Mouse (Mus musculus) limb, embryonic 13.5 days (tissue): ENCODE measurements around the gene Gp9. TPM values are rescaled to one million over a fixed set of nuclear protein-coding genes. Genes with fewer than 3 reads are reported as not detected.

Experiments used
- ATAC-seq: fragments of 200-750 bp; cut with Nextera tagmentation; 2 replicates; pipeline ENCODE4 v1.8.0; 2017; ENCODE audit warnings: low read depth, moderate number of reproducible peaks, moderate TSS enrichment; ENCODE audit not compliant: low FRiP score
- H3K27ac ChIP-seq: fragments of 300-500 bp; sonication (generic); 2 replicates; pipeline ENCODE4 v1.5.1; 2015; ENCODE audit warnings: inconsistent platforms, mild to moderate bottlenecking, moderate library complexity
- H3K27me3 ChIP-seq: fragments of 300-500 bp; sonication (generic); 2 replicates; pipeline ENCODE4 v1.6.1; 2015; ENCODE audit warnings: mild to moderate bottlenecking, inconsistent platforms
- H3K36me3 ChIP-seq: fragments of 300-500 bp; sonication (generic); 2 replicates; pipeline ENCODE4 v1.6.1; 2015; ENCODE audit warnings: inconsistent platforms, mild to moderate bottlenecking, moderate library complexity
- H3K4me1 ChIP-seq: fragments of 300-500 bp; sonication (generic); 2 replicates; pipeline ENCODE4 v1.6.1; 2015; ENCODE audit warnings: inconsistent platforms
- H3K4me2 ChIP-seq: fragments of 300-500 bp; sonication (generic); replicated peaks from 2 replicates; pipeline ENCODE4 v1.6.1; 2015; ENCODE audit warnings: inconsistent platforms, mild to moderate bottlenecking, moderate library complexity
- H3K4me3 ChIP-seq: fragments of 300-500 bp; sonication (generic); 2 replicates; pipeline ENCODE4 v1.5.1; 2015; ENCODE audit warnings: moderate library complexity, mild to moderate bottlenecking, inconsistent platforms
- H3K9ac ChIP-seq: fragments of 300-500 bp; sonication (generic); 2 replicates; pipeline ENCODE4 v1.6.1; 2015; ENCODE audit warnings: mild to moderate bottlenecking, inconsistent platforms
- H3K9me3 ChIP-seq: fragments of 300-500 bp; sonication (generic); 2 replicates; pipeline ENCODE4 v1.6.1; 2016; ENCODE audit warnings: inconsistent platforms
- WGBS: fragments of 180-500 bp; shearing (Covaris S2); methylation state at CpG from one replicate; pipeline ENCODE4 v1.1.7; 2015; 5-methylcytosine and 5-hydroxymethylcytosine counted together
- polyA plus RNA-seq: library from polyadenylated mRNA; unstranded; fragments of >200 nt; fragmentation: Nextera tagmentation; extraction: Ambion mirVana; gene quantifications from 2 replicates; pipeline ENCODE4 v1.2.1, GENCODE M21; 2015

Gp9 gene
- polyA plus RNA-seq, 1 experiment from 2014 or later, result 0.94 TPM

DNA sequence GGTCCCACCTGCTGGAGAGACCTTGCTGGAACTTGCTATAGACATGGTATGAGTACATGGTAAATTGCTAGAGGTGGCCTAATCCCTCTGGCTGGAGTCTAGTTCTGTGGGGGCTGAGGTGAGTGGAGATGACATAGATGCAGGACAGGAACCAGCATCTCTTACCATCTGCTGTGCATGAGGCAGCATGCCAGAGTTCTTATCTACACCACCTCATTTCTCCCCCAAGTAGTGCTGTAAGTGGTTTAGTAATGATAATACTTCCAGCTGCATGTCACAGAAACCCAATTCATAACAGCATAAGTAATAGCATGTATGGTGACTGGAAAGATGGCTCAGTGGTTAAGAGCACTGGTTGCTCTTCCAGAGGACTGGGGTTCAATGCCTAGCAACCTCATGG, 37.4 kb upstream of the Gp9 start:
- Histone ChIP-seq H3K4me2 (no peak overlapping the region), H3K4me3 (no peak overlapping the region), H3K36me3 (no peaks in the 10 kb centered on the region), H3K27me3 (peaks cover 7% of the 10 kb centered on the region), H3K4me1 (no peaks in the 10 kb centered on the region), H3K9me3 (no peaks in the 10 kb centered on the region), H3K9ac (no peak overlapping the region), H3K27ac (no peak overlapping the region)
- ATAC-seq, result no peak

DNA sequence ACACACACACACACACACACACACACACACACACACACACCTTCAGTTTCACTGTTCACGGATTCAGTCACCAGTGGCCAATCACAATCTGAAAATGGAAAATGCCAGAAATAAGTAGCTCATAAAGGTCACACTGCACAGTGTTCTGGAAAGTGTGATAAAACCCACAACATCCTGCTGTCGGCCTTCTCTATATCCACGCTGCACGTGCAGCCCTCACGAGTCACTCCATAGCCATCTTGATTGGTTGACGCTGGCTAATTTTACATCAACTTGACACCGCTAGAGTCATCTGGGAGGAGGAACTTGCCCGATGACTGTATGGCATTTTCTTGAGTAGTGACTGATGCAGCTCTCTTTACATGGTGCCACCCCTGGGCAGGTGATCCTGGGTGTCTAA, 35.9 kb upstream of the Gp9 start:
- Histone ChIP-seq H3K4me1 (no peaks in the 10 kb centered on the region), H3K4me3 (no peak overlapping the region), H3K36me3 (no peaks in the 10 kb centered on the region), H3K9ac (no peak overlapping the region), H3K27me3 (no peaks in the 10 kb centered on the region), H3K27ac (no peak overlapping the region), H3K9me3 (no peaks in the 10 kb centered on the region), H3K4me2 (no peak overlapping the region)
- 86% methylated on average over 8 of the region's 8 CpGs for whole genome bisulfite sequencing
- ATAC-seq, result no peak

DNA sequence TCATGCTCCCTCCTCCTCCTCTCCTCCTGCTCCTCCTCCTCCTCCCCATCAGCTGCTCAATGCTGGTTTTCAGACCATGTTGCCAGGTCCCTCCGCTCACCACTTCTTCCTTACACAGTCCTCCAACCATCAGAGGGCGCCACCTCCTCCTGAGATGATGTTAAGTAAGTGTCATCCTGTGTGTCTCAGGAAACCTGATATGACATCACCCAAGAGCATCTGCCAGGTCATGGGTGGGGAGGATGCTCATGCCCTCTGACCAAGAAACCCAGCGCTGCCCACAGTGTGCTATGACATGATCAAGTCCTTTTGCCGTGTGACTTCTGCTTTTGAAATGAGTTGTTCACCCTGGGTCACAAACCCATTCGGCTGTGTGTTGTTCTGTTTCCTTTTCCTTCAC, 35.1 kb upstream of the Gp9 start:
- WGBS, result 83% methylated on average over 5 of the region's 5 CpGs
- H3K9me3 ChIP-seq, result no peaks in the 10 kb centered on the region
- no peak for ATAC-seq
- no peak overlapping the region for H3K4me2 ChIP-seq
- no peak overlapping the region for H3K27ac ChIP-seq
- H3K36me3 ChIP-seq, result no peaks in the 10 kb centered on the region
- H3K27me3 ChIP-seq, result no peaks in the 10 kb centered on the region
- H3K9ac ChIP-seq, result no peak overlapping the region
- H3K4me3 ChIP-seq, result no peak overlapping the region
- no peaks in the 10 kb centered on the region for H3K4me1 ChIP-seq

DNA sequence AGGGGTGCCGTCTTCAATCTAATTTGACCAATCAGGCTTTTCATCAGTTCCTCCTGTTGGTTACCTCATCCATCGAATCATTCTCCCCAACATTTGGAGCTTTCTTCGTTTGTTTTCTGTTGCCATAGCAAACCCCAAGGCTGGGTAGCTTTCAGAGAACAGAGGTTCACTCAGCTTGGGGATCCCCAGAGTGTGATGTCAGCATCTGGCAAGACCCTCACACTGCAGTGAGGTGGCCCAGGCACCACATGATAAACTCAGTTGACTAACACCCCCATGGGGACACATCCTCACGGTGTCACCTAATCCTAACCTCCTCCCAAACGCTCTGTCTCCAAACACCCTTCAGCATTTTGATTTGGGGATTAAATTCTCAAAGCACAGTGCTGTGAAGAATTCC, 34.6 kb upstream of the Gp9 start:
- Histone ChIP-seq H3K27ac (no peak overlapping the region), H3K27me3 (no peaks in the 10 kb centered on the region), H3K4me1 (no peaks in the 10 kb centered on the region), H3K9me3 (no peaks in the 10 kb centered on the region), H3K4me3 (no peak overlapping the region), H3K4me2 (no peak overlapping the region), H3K9ac (no peak overlapping the region), H3K36me3 (no peaks in the 10 kb centered on the region)
- WGBS, result 71% methylated on average over 5 of the region's 5 CpGs
- no peak for ATAC-seq

DNA sequence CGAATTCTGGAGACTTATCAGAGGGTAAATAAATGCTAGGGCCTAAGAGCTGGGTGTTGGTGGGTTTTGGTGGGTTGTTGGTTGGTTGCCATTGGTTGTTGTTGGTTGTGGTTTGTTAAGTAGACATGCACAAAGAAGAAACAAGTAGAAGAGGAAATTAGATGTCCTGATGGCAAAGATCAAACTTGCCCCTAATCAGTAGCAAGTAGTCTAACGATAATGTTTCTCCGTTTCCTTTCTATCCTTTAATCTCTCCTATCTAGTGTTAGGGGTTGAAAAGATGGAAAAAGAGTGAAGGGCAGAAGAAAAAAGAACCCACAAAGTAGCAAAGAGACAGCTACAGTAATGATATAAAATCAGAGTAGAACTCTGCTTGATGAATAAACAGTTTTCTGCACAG, 33.2 kb upstream of the Gp9 start:
- no peak overlapping the region for H3K9ac ChIP-seq
- no peak overlapping the region for H3K4me3 ChIP-seq
- no peak overlapping the region for H3K4me2 ChIP-seq
- 91% methylated on average over 3 of the region's 3 CpGs for WGBS
- H3K4me1 ChIP-seq, result no peaks in the 10 kb centered on the region
- H3K27me3 ChIP-seq, result no peaks in the 10 kb centered on the region
- ATAC-seq, result no peak
- H3K9me3 ChIP-seq, result no peaks in the 10 kb centered on the region
- H3K27ac ChIP-seq, result no peak overlapping the region
- no peaks in the 10 kb centered on the region for H3K36me3 ChIP-seq

DNA sequence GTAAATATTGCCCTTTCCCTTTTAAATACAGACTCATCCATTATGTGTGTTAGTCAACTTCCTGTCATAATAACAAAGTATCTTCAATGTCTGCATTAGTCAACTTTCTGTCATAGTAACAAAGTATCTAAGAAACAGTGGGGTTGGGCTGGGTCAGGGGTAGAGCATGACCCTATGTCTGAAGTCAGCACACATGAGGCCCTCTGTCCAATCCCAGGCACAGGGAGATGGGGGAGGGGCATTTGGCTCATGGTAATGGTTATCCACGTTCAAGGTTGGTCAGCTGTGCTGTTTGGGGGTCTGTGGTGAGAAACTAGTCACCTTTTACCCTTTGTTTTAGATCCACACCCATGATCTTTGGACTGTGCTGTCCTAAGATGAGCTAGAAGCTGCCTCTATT, 32.6 kb upstream of the Gp9 start:
- Histone ChIP-seq H3K36me3 (no peaks in the 10 kb centered on the region), H3K4me1 (no peaks in the 10 kb centered on the region), H3K27me3 (no peaks in the 10 kb centered on the region), H3K9me3 (no peaks in the 10 kb centered on the region), H3K27ac (no peak overlapping the region), H3K4me2 (no peak overlapping the region), H3K9ac (no peak overlapping the region), H3K4me3 (no peak overlapping the region)
- no peak for ATAC-seq
- 38% methylated on average over 1 of the region's 1 CpGs for WGBS

DNA sequence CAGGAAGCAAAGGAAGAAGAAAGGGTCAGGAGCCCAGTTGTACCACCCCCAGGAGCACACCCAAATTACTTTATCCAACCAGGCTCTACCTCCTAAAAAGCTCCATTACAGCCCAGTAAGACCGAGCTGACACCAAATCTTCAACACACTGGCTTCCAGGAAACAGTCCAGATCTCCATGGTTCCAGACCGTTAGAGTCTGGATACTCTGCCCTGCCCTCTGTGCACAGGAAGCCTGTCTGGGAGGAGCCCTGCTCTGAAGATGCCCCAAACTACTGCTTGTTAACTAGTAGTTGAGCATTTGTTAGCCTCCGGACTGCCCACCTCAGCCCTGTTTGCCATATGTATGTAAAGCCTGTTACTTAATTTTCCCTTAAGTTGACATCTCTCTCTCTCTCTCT, 31.8 kb upstream of the Gp9 start:
- Histone ChIP-seq H3K4me3 (no peak overlapping the region), H3K36me3 (no peaks in the 10 kb centered on the region), H3K27ac (no peak overlapping the region), H3K4me1 (no peaks in the 10 kb centered on the region), H3K27me3 (no peaks in the 10 kb centered on the region), H3K9me3 (no peaks in the 10 kb centered on the region), H3K4me2 (no peak overlapping the region), H3K9ac (no peak overlapping the region)
- no peak for ATAC-seq
- WGBS, result 53% methylated on average over 3 of the region's 3 CpGs

DNA sequence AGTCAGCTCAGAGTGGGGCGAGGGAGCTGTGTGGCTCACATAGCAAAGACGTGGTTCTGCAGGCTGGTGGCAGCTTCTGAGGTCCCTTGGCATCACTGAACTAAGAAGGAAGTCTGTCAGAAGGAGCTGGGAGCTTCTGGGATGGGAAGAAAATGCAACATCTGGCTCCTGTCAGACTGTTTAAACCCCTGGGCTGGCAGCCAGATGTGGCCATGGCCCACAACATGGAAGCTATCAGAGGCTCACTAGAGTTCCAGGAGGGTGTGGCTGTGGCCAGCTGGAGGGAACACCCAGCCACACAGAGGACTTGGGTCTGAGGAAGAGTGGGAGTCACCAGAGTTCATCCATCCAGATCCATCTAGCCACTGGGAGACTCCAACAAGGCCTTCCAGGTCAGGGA, 31.0 kb upstream of the Gp9 start:
- H3K27ac ChIP-seq, result no peak overlapping the region; the same call in 1 of the 2 replicates

DNA sequence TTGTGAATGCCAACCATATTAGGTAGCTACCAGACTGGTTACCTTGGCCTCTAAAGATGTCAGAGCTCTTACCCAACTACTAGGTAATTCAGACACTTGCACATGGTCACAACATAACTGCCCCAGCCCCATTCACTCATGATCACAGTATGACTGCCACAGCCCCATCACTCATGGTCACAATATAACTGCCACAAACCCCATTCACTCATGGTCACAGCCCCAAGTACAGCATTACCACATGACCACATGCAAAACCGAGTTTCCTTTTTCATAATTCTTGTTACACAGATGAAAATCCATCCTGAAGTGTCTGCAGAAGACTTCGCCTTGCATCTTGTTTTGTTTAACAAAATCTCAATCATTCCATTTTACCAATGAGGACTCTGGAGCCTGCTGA, 29.8 kb upstream of the Gp9 start:
- no peak overlapping the region for H3K27ac ChIP-seq
- H3K36me3 ChIP-seq, result no peaks in the 10 kb centered on the region
- no peak overlapping the region for H3K4me2 ChIP-seq
- H3K4me1 ChIP-seq, result no peaks in the 10 kb centered on the region
- WGBS, result 84% methylated on average over 2 of the region's 2 CpGs
- H3K9ac ChIP-seq, result no peak overlapping the region
- no peaks in the 10 kb centered on the region for H3K9me3 ChIP-seq
- no peak overlapping the region for H3K4me3 ChIP-seq
- H3K27me3 ChIP-seq, result no peaks in the 10 kb centered on the region
- ATAC-seq, result no peak

More for the DNA sequence above, 31.0 kb upstream of the Gp9 start:
- no peak overlapping the region for H3K9ac ChIP-seq
- no peak overlapping the region for H3K4me2 ChIP-seq
- H3K36me3 ChIP-seq, result no peaks in the 10 kb centered on the region
- no peaks in the 10 kb centered on the region for H3K27me3 ChIP-seq
- 48% methylated on average over 2 of the region's 2 CpGs for WGBS
- no peaks in the 10 kb centered on the region for H3K4me1 ChIP-seq
- no peak overlapping the region for H3K4me3 ChIP-seq
- no peaks in the 10 kb centered on the region for H3K9me3 ChIP-seq
- ATAC-seq, result no peak

DNA sequence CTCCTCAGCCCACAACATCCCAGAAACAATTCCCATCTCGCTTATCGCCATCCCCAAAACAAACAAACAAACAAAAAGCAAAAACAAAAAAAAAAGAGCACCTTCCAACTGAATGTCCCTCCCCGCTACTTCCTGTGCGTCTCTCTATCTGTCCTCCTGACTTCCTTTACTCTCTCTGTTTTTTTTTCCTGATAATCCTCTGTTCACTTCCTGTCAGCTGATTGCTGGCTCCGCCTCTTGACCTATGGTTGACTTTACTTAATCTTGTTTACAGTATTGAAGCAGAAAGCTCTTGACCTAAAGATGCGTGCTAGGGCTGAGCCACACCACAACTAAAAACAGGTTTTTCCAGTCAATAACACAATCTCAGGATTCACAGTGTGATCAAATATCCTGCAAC, 29.3 kb upstream of the Gp9 start:
- Histone ChIP-seq H3K9ac (no peak overlapping the region), H3K27me3 (no peaks in the 10 kb centered on the region), H3K36me3 (no peaks in the 10 kb centered on the region), H3K27ac (no peak overlapping the region), H3K4me2 (no peak overlapping the region), H3K4me3 (no peak overlapping the region), H3K9me3 (no peaks in the 10 kb centered on the region), H3K4me1 (no peaks in the 10 kb centered on the region)
- 87% methylated on average over 6 of the region's 6 CpGs for WGBS
- ATAC-seq, result no peak

DNA sequence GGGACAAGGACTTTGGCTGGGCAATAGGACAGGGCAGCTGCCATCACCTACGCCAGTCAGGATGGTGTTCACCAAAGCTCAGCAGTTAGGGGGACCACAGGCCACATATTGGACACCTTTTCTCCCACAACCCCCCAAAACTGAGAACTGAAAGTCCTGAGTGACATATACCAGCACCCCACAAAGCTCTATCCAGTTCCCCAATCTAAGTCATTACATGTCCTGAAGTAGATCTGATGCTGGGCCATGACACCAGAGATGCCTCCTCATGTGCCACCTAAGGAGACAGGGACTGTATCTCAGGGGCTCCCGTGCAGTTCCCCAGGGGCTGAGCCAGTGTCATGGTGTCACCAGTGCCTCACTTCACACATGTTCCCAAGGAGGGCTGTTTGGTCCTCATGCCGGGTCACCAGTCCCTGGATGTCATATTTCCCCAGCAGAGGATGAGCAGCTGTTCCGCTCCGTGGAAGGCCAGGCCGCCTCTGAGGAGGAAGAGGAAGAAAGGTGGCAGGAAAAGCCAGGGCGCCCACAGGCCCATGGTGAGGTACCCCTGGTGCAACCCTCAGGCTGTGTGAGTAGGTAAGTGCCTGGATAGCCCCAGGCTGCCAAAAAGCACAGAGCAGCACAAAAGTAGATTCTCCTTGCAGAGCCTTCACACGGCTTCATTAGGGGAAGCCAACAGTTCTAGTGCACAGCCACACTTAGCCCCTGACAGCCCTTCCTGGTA, 27.5 kb upstream of the Gp9 start:
- Histone ChIP-seq H3K4me3 (no peak overlapping the region), H3K27me3 (no peaks in the 10 kb centered on the region), H3K4me1 (no peaks in the 10 kb centered on the region), H3K9ac (no peak overlapping the region), H3K27ac (no peak overlapping the region), H3K9me3 (no peaks in the 10 kb centered on the region), H3K4me2 (no peak overlapping the region), H3K36me3 (no peaks in the 10 kb centered on the region)
- WGBS, result 85% methylated on average over 8 of the region's 8 CpGs
- ATAC-seq, result no peak

DNA sequence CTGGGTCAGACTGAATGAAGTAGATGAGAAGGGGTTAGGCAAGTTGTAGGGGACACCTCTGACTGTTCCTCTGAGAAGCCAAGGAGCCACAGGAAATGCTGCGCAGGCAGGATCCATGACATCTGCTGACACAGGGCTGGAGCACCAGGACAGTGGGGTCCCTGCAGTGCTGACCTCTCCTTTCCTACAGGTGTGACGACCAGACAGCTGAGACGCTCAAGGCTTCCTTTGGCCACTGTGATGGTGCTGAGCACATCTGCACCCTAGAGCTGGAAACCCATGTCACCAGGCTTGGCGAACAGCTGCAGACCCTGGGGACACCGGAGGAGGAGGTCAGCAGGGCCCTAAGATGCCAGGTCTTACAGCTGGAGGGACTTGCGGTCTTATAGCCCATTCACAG, 26.3 kb upstream of the Gp9 start:
- Histone ChIP-seq H3K27me3 (no peaks in the 10 kb centered on the region), H3K4me2 (no peak overlapping the region), H3K27ac (no peak overlapping the region), H3K36me3 (no peaks in the 10 kb centered on the region), H3K9me3 (no peaks in the 10 kb centered on the region), H3K4me1 (no peaks in the 10 kb centered on the region), H3K4me3 (no peak overlapping the region), H3K9ac (no peak overlapping the region)
- whole genome bisulfite sequencing, result 82% methylated on average over 6 of the region's 6 CpGs
- ATAC-seq, result no peak

DNA sequence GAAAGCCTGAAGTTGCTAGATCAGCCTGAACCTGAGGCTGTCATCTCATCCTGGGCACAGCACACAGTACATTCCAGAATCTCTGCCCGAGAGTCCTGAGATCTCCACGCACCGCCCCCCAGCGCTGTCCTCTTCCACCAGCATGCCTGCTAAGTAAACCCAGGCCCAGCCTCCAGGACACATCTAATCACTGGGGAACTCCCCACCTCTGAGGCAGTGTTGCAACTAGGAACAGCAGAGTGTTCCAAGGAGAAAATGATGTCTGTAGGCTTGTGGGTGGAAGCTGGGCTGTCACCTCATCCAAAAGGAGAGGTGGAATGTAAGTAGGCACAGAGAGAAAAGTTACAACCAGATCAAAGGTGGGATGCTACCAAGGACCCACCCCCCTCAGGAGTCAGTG, 22.7 kb upstream of the Gp9 start:
- no peak overlapping the region for H3K4me2 ChIP-seq
- 88% methylated on average over 4 of the region's 4 CpGs for WGBS
- H3K9ac ChIP-seq, result no peak overlapping the region; the same call in 1 of the 2 replicates
- no peaks in the 10 kb centered on the region for H3K27me3 ChIP-seq
- ATAC-seq, result no peak
- no peak overlapping the region for H3K4me3 ChIP-seq
- no peaks in the 10 kb centered on the region for H3K4me1 ChIP-seq
- no peak overlapping the region for H3K27ac ChIP-seq
- no peaks in the 10 kb centered on the region for H3K9me3 ChIP-seq
- H3K36me3 ChIP-seq, result no peaks in the 10 kb centered on the region
